Mouse (Mus musculus): ENCODE data around the gene Cbfa2t3.

- no peak for TF ChIP-seq CTCF (IDR thresholded peaks at IDR 0.05; ENCODE audit: insufficient read depth, low read depth, low read length)
- no peak for TF ChIP-seq POLR2A (IDR thresholded peaks at IDR 0.05; ENCODE audit: insufficient read depth, low read depth, low read length)
These were observed 13.0 kb upstream of the Cbfa2t3 start for GRCm38 (mm10) chr8:122711891-122712365.
